Mouse (Mus musculus): Measurements from ENCODE around the gene Crebrf. TPM values are rescaled to one million over a fixed set of nuclear protein-coding genes. Genes with fewer than 3 reads are reported as not detected.

The Crebrf gene
- polyA plus RNA-seq (2015; fragmentation: Nextera tagmentation; extraction: Ambion mirVana), result 4.0 and 5.9 TPM in 2 replicates

DNA sequence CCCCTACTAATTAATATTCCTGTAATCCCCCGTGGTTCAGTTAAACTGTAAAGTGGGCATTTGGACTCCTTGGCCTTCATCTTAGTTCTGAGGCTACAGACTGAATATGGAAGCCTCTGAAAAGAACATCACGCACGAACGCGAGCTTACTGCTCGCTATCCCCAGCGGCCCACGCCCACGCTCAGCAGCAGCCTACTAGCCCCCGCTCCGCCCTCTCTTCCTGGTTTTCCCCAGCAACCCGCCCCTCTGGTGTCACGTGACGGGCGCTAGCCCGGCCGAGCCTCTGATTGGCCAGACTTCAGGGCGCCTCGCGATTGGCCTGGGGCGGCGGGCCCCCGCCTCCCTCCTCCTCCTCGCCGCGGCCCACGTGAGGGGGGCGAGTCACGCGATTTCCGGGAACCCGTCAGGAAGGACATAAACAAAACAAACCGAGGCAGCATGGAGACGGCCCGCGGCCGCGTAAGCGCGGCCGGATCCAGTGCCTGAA is at the start of gene Crebrf:
Crebrf (plus strand) TSS at position 380 of the 488 bp plus-strand sequence.
- peak within 1 kb of the TSS; percentile 84 for H3K9ac ChIP-seq (ENCODE audit: low read depth, low read length)
- WGBS (ENCODE audit: insufficient replicate concordance), result under 1% methylated on average over 41 of the region's 41 CpGs

DNA sequence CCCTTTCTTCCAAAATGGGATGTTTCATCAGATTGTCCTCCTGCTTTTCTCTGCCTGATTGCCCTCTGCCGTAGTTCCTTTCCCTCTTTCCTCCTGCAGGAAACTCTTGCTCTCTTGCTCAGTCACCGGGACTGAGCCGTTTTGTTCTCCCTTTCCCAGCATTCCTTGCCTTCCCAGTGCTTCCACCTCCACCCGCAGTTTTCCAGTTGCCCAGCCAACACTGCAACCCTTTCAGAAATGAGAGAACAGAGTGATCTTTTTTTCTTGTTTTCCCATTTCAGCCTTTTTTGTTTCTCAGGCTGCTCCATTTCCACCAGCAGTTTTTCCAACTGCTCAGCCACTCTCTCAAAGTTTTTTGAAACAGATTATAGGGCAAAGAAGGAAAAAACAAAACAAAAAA is 44.2 kb upstream of the Crebrf start:
- no peak for ATAC-seq (ENCODE audit: low read depth)
- peaks cover 3% of the 10 kb centered on the region; the same call in 1 of the 2 replicates for H3K4me1 ChIP-seq (ENCODE audit: control insufficient read depth, low read depth, low read length)
- H3K9me3 ChIP-seq (replicated peaks; ENCODE audit: control insufficient read depth, low read length), result no peaks in the 10 kb centered on the region
- H3K27ac ChIP-seq (ENCODE audit: low read length), result no peak overlapping the region
- WGBS (ENCODE audit: insufficient replicate concordance), result 40% methylated on average over 4 of the region's 4 CpGs
- no peak overlapping the region for H3K4me2 ChIP-seq (ENCODE audit: low read depth, low read length)
- H3K27me3 ChIP-seq (ENCODE audit: control insufficient read depth, insufficient read depth, low read depth, low read length), result no peaks in the 10 kb centered on the region; the same call in 1 of the 2 replicates
- H3K4me3 ChIP-seq (ENCODE audit: low read depth, low read length), result no peak overlapping the region
- H3K36me3 ChIP-seq (ENCODE audit: control insufficient read depth, insufficient read depth), result no peaks in the 10 kb centered on the region
- H3K9ac ChIP-seq (ENCODE audit: low read depth, low read length), result no peak overlapping the region

More for the DNA sequence above, at the start of gene Crebrf:
- H3K4me1 ChIP-seq (ENCODE audit: control insufficient read depth, low read depth, low read length), result peaks cover 22% of the 10 kb centered on the region
- H3K27me3 ChIP-seq (ENCODE audit: control insufficient read depth, insufficient read depth, low read depth, low read length), result no peaks in the 10 kb centered on the region
- H3K36me3 ChIP-seq (ENCODE audit: control insufficient read depth, insufficient read depth), result no peaks in the 10 kb centered on the region
- H3K27ac ChIP-seq (ENCODE audit: low read length), result peak within 1 kb of the TSS; percentile 97
- H3K4me3 ChIP-seq (ENCODE audit: low read depth, low read length), result peak within 1 kb of the TSS; percentile 96
- H3K4me2 ChIP-seq (ENCODE audit: low read depth, low read length), result peak within 1 kb of the TSS; percentile 91
- ATAC-seq (ENCODE audit: low read depth), result peak; percentile 69
- no peaks in the 10 kb centered on the region for H3K9me3 ChIP-seq (replicated peaks; ENCODE audit: control insufficient read depth, low read length)

DNA sequence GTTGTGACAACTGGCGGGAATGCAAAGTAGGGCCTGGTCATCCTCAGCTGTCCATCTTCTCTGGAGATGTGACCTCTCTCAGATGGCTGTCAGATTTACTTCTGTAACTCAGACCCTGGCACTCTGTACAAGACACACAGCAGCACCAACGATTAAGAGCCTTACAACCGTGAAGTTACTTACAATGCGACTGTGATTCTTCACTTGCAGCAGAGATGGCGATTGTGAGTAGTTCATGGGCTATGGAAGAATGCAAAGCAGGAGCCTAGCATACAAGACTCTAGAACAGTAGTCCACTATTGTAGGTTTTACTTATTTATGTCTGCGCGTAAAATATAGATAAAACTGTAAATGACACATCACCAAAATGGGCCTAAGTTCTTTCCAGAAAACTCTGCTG is 39.6 kb upstream of the Crebrf start:
- no peak overlapping the region for H3K9ac ChIP-seq (ENCODE audit: low read depth, low read length)
- no peak for ATAC-seq (ENCODE audit: low read depth)

GRCm38 (mm10) chr17:26676252-26676615 is 39.2 kb upstream of the Crebrf start:
- ATAC-seq (ENCODE audit: low read depth), result peak; percentile 93
- peak overlapping the region; percentile 94 for H3K4me3 ChIP-seq (ENCODE audit: low read depth, low read length)
- no peaks in the 10 kb centered on the region for H3K9me3 ChIP-seq (replicated peaks; ENCODE audit: control insufficient read depth, low read length)
- peak overlapping the region; percentile 89 for H3K9ac ChIP-seq (ENCODE audit: low read depth, low read length)
- peaks cover 34% of the 10 kb centered on the region for H3K4me1 ChIP-seq (ENCODE audit: control insufficient read depth, low read depth, low read length)
- peak overlapping the region; percentile 84 for H3K4me2 ChIP-seq (ENCODE audit: low read depth, low read length)
- H3K27me3 ChIP-seq (ENCODE audit: control insufficient read depth, insufficient read depth, low read depth, low read length), result no peaks in the 10 kb centered on the region; the same call in 1 of the 2 replicates
- WGBS (ENCODE audit: insufficient replicate concordance), result 0% methylated on average over 30 of the region's 30 CpGs
- H3K27ac ChIP-seq (ENCODE audit: low read length), result peak overlapping the region; percentile 96
- H3K36me3 ChIP-seq (ENCODE audit: control insufficient read depth, insufficient read depth), result no peaks in the 10 kb centered on the region

More for the DNA sequence above, 39.6 kb upstream of the Crebrf start:
- Histone ChIP-seq H3K4me3 (ENCODE audit: low read depth, low read length) (peak overlapping the region; percentile 94), H3K27ac (ENCODE audit: low read length) (0 out of 2 replicates have a peak overlapping the region, but pooled peaks have one; percentile 37), H3K27me3 (ENCODE audit: control insufficient read depth, insufficient read depth, low read depth, low read length) (no peaks in the 10 kb centered on the region; the same call in 1 of the 2 replicates), H3K9me3 (replicated peaks; ENCODE audit: control insufficient read depth, low read length) (no peaks in the 10 kb centered on the region), H3K36me3 (ENCODE audit: control insufficient read depth, insufficient read depth) (no peaks in the 10 kb centered on the region), H3K4me1 (ENCODE audit: control insufficient read depth, low read depth, low read length) (peaks cover 32% of the 10 kb centered on the region), H3K4me2 (ENCODE audit: low read depth, low read length) (peak overlapping the region; percentile 84)
- WGBS (ENCODE audit: insufficient replicate concordance), result 18% methylated on average over 7 of the region's 7 CpGs

DNA sequence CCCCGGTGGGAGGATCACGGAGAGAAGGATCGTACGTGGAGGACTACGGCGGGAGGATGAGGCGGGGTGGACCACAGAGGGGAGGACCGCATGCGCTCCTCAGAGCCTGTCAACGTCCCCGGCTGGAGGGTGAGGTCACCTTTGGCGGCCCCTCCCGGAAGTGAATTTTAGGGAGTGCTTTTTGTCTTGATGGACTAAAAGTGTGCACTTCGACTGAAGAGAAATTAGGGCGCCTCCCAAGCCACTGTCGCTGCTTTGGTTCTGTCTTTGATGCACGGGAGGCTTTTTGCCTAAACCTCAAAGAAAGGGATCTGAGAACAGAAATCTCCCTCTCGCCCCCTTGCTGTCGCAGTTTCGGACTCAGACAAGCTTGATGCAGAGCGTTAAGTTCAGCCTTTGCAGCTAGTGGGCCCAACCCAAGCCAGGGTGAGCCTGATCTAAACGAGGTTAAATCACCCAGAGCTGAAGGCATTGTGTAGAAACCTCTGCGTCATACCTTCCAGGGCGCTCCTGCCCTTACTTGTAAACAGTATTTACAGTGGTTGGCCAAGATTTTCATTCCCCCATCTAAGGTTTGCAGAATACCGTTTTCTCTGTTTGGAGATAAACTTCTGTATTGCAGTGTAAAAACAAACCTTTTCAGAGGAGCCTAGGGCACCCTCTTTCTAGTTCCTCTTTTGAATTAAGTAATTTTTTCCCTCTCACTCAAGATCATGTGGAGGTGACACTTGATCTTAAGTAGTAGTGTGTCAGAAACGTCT is 38.7 kb upstream of the Crebrf start:
- peak; percentile 88 for ATAC-seq (ENCODE audit: low read depth)
- no peaks in the 10 kb centered on the region for H3K9me3 ChIP-seq (replicated peaks; ENCODE audit: control insufficient read depth, low read length)
- WGBS (ENCODE audit: insufficient replicate concordance), result under 1% methylated on average over 26 of the region's 26 CpGs
- H3K9ac ChIP-seq (ENCODE audit: low read depth, low read length), result peak overlapping the region; percentile 89
- peak overlapping the region; percentile 94 for H3K4me3 ChIP-seq (ENCODE audit: low read depth, low read length)
- H3K36me3 ChIP-seq (ENCODE audit: control insufficient read depth, insufficient read depth), result no peaks in the 10 kb centered on the region
- H3K27ac ChIP-seq (ENCODE audit: low read length), result peak overlapping the region; percentile 96
- H3K4me1 ChIP-seq (ENCODE audit: control insufficient read depth, low read depth, low read length), result peaks cover 34% of the 10 kb centered on the region
- peak overlapping the region; percentile 84 for H3K4me2 ChIP-seq (ENCODE audit: low read depth, low read length)
- no peaks in the 10 kb centered on the region; the same call in 1 of the 2 replicates for H3K27me3 ChIP-seq (ENCODE audit: control insufficient read depth, insufficient read depth, low read depth, low read length)

DNA sequence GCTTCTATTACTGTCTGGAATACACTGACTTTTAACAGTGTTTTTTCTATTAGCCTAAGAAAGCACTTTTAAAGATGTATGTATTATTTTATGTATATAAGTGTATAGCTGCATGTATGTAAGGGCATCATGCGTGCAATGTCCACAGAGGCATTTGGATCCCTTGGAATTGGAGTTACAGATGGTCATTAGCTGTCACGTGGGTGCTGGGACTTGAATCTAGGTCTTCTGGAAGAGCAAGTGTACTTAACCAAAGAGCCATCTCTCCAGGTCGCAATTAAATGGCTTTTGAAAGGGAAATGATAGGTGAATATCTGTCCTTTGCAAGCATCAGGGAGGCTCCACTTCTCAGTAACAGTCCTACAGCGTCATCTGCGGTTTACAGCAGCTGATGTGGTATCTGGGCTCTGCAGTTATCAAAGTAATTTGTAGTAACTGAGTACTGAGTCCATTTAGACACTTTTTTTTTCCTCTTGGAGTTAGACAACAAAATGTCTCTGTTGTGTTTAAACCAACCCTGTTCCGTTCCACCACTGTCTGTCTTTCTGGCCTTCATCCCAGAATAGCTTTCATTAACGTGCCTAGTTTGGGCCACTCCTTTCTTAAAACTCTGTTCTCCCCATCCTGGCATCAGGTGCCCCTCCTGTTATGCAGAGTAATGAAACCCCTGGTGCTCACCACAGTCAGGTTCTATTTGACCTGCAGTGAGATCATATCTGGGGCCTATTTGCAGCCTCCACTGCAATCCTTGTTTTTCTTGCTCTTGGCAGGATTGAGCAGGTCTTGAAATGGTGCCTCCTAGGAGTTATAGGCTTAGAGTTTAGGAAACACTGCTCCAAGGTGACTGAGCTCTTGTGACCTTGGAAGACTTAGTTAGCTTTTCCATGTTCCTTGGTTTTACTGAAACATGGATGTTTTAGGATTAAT is 37.5 kb upstream of the Crebrf start:
- H3K4me1 ChIP-seq (ENCODE audit: control insufficient read depth, low read depth, low read length), result peaks cover 34% of the 10 kb centered on the region
- peak overlapping the region; percentile 94 for H3K4me3 ChIP-seq (ENCODE audit: low read depth, low read length)
- WGBS (ENCODE audit: insufficient replicate concordance), result 44% methylated on average over 7 of the region's 7 CpGs
- peak overlapping the region; percentile 26 for H3K9ac ChIP-seq (ENCODE audit: low read depth, low read length)
- H3K36me3 ChIP-seq (ENCODE audit: control insufficient read depth, insufficient read depth), result 0 out of 2 replicates have a peak, but pooled peaks cover under 1% of the 10 kb centered on the region
- no peaks in the 10 kb centered on the region for H3K9me3 ChIP-seq (replicated peaks; ENCODE audit: control insufficient read depth, low read length)
- peak overlapping the region; percentile 84 for H3K4me2 ChIP-seq (ENCODE audit: low read depth, low read length)
- peak overlapping the region; percentile 96; the same call in 1 of the 2 replicates for H3K27ac ChIP-seq (ENCODE audit: low read length)
- ATAC-seq (ENCODE audit: low read depth), result no peak
- H3K27me3 ChIP-seq (ENCODE audit: control insufficient read depth, insufficient read depth, low read depth, low read length), result no peaks in the 10 kb centered on the region; the same call in 1 of the 2 replicates

GRCm38 (mm10) chr17:26681276-26681675 is 34.2 kb upstream of the Crebrf start:
- Histone ChIP-seq H3K27me3 (ENCODE audit: control insufficient read depth, insufficient read depth, low read depth, low read length) (no peaks in the 10 kb centered on the region), H3K27ac (ENCODE audit: low read length) (no peak overlapping the region), H3K9ac (ENCODE audit: low read depth, low read length) (no peak overlapping the region), H3K4me2 (ENCODE audit: low read depth, low read length) (no peak overlapping the region), H3K4me1 (ENCODE audit: control insufficient read depth, low read depth, low read length) (peaks cover 30% of the 10 kb centered on the region), H3K9me3 (replicated peaks; ENCODE audit: control insufficient read depth, low read length) (no peaks in the 10 kb centered on the region), H3K36me3 (ENCODE audit: control insufficient read depth, insufficient read depth) (peaks cover 6% of the 10 kb centered on the region; the same call in 1 of the 2 replicates), H3K4me3 (ENCODE audit: low read depth, low read length) (no peak overlapping the region)
- WGBS (ENCODE audit: insufficient replicate concordance), result 87% methylated on average over 6 of the region's 6 CpGs
- ATAC-seq (ENCODE audit: low read depth), result no peak

GRCm38 (mm10) chr17:26686334-26687000 is 29.0 kb upstream of the Crebrf start:
- Histone ChIP-seq H3K36me3 (ENCODE audit: control insufficient read depth, insufficient read depth) (peaks cover 6% of the 10 kb centered on the region; the same call in 1 of the 2 replicates), H3K9me3 (replicated peaks; ENCODE audit: control insufficient read depth, low read length) (no peaks in the 10 kb centered on the region), H3K4me2 (ENCODE audit: low read depth, low read length) (no peak overlapping the region), H3K9ac (ENCODE audit: low read depth, low read length) (no peak overlapping the region), H3K27me3 (ENCODE audit: control insufficient read depth, insufficient read depth, low read depth, low read length) (no peaks in the 10 kb centered on the region), H3K4me3 (ENCODE audit: low read depth, low read length) (no peak overlapping the region), H3K4me1 (ENCODE audit: control insufficient read depth, low read depth, low read length) (peaks cover 11% of the 10 kb centered on the region), H3K27ac (ENCODE audit: low read length) (no peak overlapping the region)
- no peak for ATAC-seq (ENCODE audit: low read depth)
- 70% methylated on average over 17 of the region's 17 CpGs for WGBS (ENCODE audit: insufficient replicate concordance)

All from liver, embryonic 16.5 days (tissue).